Mouse (Mus musculus) embryonic facial prominence, embryonic 15.5 days (tissue): ENCODE data around the gene Zfp541. TPM values are rescaled to one million over a fixed set of nuclear protein-coding genes. Genes with fewer than 3 reads are reported as not detected.

Source experiments
- ATAC-seq: fragments of 200-750 bp; cut with Nextera tagmentation; 2 replicates; pipeline ENCODE4 v1.8.0; 2017; ENCODE audit warnings: low read depth, moderate TSS enrichment; ENCODE audit not compliant: insufficient number of reproducible peaks, low FRiP score, low TSS enrichment
- H3K27ac ChIP-seq: fragments of 300-500 bp; sonication (generic); replicated peaks from 2 replicates; pipeline ENCODE4 v1.5.1; 2015; ENCODE audit warnings: mild to moderate bottlenecking, inconsistent platforms
- H3K27me3 ChIP-seq: fragments of 300-500 bp; sonication (generic); 2 replicates; pipeline ENCODE4 v1.6.1; 2015; ENCODE audit warnings: inconsistent platforms
- H3K36me3 ChIP-seq: fragments of 300-500 bp; sonication (generic); 2 replicates; pipeline ENCODE4 v1.6.1; 2015; ENCODE audit warnings: mild to moderate bottlenecking, inconsistent platforms
- H3K4me1 ChIP-seq: fragments of 300-500 bp; sonication (generic); 2 replicates; pipeline ENCODE4 v1.6.1; 2015; ENCODE audit warnings: inconsistent platforms
- H3K4me2 ChIP-seq: fragments of 300-500 bp; sonication (generic); replicated peaks from 2 replicates; pipeline ENCODE4 v1.6.1; 2015; ENCODE audit warnings: mild to moderate bottlenecking, inconsistent platforms
- H3K4me3 ChIP-seq: fragments of 300-500 bp; sonication (generic); replicated peaks from 2 replicates; pipeline ENCODE4 v1.5.1; 2015; ENCODE audit warnings: mild to moderate bottlenecking, inconsistent platforms
- H3K9ac ChIP-seq: fragments of 300-500 bp; sonication (generic); 2 replicates; pipeline ENCODE4 v1.6.1; 2015; ENCODE audit warnings: inconsistent platforms
- H3K9me3 ChIP-seq: fragments of 300-500 bp; sonication (generic); replicated peaks from 2 replicates; pipeline ENCODE4 v1.6.1; 2016; ENCODE audit warnings: inconsistent platforms
- WGBS: fragments of 180-500 bp; shearing (Covaris S2); methylation state at CpG from one replicate; pipeline ENCODE4 v1.1.7; 2015; 5-methylcytosine and 5-hydroxymethylcytosine counted together
- polyA plus RNA-seq: library from polyadenylated mRNA; unstranded; fragments of >200 nt; fragmentation: Nextera tagmentation; extraction: Ambion mirVana; gene quantifications from 2 replicates; pipeline ENCODE4 v1.2.1, GENCODE M21; 2015

Zfp541 gene
- polyA plus RNA-seq, 1 experiment from 2014 or later: 0.15 TPM

DNA sequence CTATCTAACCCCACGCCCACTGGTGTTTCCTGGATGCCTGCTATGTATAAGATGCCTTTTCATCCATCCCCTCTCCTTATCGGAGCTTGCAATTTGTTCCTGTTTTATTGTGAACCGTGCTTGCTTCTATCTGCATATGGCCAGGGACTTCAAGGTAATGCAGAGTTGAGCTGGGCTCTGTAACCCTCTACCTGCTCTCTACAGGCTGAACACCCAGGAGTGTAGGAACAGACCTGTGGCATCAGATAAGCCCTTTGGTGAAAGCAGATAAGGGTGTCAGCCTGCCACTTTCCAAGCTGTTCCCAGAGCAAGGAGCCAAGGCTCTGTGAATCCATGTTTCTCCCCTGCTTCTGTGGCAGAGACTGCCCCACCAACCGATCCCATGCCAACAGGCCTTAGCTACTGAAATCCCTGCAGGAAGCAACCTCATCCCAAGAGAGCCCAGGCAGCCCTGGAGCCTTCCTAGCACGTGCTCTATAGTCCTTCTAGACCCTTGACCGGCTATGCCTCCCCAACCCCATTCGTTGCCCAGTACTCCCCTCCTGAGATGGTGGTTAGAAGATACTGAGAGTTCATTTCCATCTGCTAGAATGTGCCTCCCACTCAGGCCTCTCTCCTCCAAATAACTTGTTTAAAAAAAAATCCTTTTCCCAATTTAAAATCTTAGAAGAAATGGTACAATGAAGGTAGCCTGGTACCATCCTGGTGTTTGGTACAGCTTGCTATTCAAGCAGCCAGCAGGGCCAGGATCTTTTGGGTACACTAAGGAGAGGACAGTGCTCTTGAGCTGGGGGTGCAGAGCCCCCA lies 49.9 kb downstream of the Zfp541 start:
- no peak for ATAC-seq
- Histone ChIP-seq H3K27me3 (no peaks in the 10 kb centered on the region), H3K9ac (no peak overlapping the region), H3K9me3 (no peaks in the 10 kb centered on the region), H3K27ac (no peak overlapping the region), H3K36me3 (peaks cover 97% of the 10 kb centered on the region), H3K4me2 (no peak overlapping the region), H3K4me1 (no peaks in the 10 kb centered on the region), H3K4me3 (no peak overlapping the region)
- WGBS: 89% methylated on average over 7 of the region's 7 CpGs

DNA sequence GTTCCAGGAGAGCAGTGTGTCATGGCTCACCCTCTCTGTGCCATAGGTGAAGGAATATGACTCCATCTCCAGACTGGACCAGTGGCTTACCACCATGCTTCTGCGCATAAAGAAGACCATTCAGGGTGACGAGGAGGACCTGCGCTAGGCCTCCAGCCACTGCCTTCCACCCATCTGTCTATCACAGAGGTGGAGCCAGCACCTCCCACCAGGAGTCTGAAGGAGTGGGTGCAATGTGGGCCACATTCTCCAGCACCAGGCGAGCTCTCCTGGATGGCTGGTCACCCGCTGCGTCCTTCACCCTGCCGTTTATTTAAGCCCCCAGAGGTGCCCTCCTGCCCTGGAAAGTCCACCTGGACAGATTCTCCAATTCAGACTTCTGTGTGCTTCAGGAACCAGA lies 54.8 kb downstream of the Zfp541 start:
- H3K27ac ChIP-seq: no peak overlapping the region
- H3K9me3 ChIP-seq: no peaks in the 10 kb centered on the region
- no peak for ATAC-seq
- H3K36me3 ChIP-seq: peaks cover 67% of the 10 kb centered on the region
- no peaks in the 10 kb centered on the region for H3K27me3 ChIP-seq
- no peak overlapping the region for H3K4me3 ChIP-seq
- 92% methylated on average over 7 of the region's 7 CpGs for WGBS
- H3K4me1 ChIP-seq: peaks cover 9% of the 10 kb centered on the region
- H3K4me2 ChIP-seq: no peak overlapping the region
- H3K9ac ChIP-seq: no peak overlapping the region

DNA sequence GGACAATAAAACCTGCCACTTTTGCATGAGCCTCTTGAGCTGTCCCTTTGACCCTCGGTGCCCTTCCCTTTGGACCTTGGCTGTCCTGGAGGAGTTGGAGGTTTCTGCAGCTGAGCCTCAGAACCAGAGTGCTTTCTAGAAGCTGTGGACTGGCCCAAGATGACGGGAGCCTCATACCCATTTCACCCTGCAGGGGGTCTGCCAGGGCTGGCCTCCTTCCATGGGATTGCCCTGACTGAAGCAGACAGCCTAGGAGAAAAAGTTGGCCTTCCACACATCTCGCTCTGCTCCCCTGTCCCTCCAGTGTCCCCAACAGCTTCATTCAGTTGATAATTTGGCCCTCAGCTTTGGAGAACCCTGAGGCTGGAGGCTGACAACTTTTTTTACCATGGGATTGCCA lies 55.5 kb downstream of the Zfp541 start:
- H3K9me3 ChIP-seq: no peaks in the 10 kb centered on the region
- H3K36me3 ChIP-seq: peaks cover 60% of the 10 kb centered on the region
- no peak for ATAC-seq
- H3K4me1 ChIP-seq: peaks cover 9% of the 10 kb centered on the region
- WGBS: 79% methylated on average over 3 of the region's 3 CpGs
- H3K4me3 ChIP-seq: no peak overlapping the region
- H3K4me2 ChIP-seq: no peak overlapping the region
- H3K27ac ChIP-seq: no peak overlapping the region
- H3K9ac ChIP-seq: no peak overlapping the region
- H3K27me3 ChIP-seq: no peaks in the 10 kb centered on the region

DNA sequence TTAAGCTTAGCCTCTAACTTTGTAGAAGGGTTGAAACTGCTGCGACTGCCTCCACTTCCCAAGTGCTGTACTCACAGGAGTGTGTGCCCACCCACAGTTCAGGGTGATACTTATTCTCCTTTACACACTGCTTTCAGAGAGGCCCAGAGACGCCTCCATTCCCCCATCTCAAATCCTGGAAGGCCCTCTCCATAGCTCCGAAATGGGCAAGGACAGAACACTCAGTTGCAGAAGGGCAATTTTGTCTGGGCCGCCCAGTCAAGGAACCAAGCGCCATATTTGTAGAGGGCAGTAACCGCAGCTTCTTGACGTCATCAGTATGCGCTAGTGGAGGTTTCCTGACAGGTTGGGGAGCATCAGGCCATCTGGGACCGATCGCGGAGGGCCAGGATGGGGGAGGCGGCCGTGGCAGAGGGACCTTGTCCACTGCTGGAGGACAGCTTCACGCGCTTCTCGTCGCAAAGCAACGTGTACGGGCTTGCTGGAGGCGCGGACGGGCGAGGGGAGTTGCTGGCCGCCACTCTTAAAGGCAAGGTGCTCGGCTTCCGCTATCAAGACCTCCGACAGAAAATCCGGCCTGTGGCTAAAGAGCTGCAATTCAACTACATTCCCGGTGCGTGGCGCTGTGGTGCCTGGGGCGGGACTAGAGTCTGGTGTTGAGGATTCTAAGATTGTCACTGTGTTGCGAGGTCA lies 58.1 kb downstream of the Zfp541 start, which contains the start of gene Kptn:
Gene Kptn, plus strand, starts transcription at position 327 of the 693 bp plus-strand sequence.
- peak within 1 kb of the TSS; percentile 57 for H3K9ac ChIP-seq
- H3K9me3 ChIP-seq: no peaks in the 10 kb centered on the region
- WGBS: under 1% methylated on average over 33 of the region's 33 CpGs
- H3K27me3 ChIP-seq: no peaks in the 10 kb centered on the region
- peak within 1 kb of the TSS; percentile 89 for H3K4me3 ChIP-seq
- peak within 1 kb of the TSS; percentile 90 for H3K27ac ChIP-seq
- peaks cover 9% of the 10 kb centered on the region for H3K4me1 ChIP-seq
- H3K4me2 ChIP-seq: peak within 1 kb of the TSS; percentile 67
- H3K36me3 ChIP-seq: peaks cover 34% of the 10 kb centered on the region
- ATAC-seq: peak; percentile 84

DNA sequence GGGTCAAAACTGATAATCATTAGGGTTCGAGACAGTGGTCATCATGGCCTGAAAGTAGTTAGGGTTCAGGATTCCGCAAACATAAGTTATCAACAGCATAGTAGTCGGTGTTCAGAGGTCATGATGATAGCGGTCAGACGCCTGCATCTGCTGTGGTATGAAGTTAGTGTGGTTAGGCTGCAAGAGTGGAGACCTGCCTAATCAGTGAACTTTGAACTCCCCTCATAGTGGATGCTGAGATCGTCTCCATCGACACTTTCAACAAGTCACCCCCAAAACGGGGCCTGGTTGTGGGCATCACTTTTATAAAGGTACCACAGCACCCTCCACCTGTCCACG lies 58.6 kb downstream of the Zfp541 start:
- peak overlapping the region; percentile 67 for H3K4me2 ChIP-seq
- H3K36me3 ChIP-seq: peaks cover 29% of the 10 kb centered on the region
- peak overlapping the region; percentile 57 for H3K9ac ChIP-seq
- H3K4me3 ChIP-seq: peak overlapping the region; percentile 89
- WGBS: 41% methylated on average over 9 of the region's 9 CpGs
- no peaks in the 10 kb centered on the region for H3K9me3 ChIP-seq
- H3K27ac ChIP-seq: no peak overlapping the region
- ATAC-seq: no peak
- H3K4me1 ChIP-seq: peaks cover 9% of the 10 kb centered on the region
- no peaks in the 10 kb centered on the region for H3K27me3 ChIP-seq

DNA sequence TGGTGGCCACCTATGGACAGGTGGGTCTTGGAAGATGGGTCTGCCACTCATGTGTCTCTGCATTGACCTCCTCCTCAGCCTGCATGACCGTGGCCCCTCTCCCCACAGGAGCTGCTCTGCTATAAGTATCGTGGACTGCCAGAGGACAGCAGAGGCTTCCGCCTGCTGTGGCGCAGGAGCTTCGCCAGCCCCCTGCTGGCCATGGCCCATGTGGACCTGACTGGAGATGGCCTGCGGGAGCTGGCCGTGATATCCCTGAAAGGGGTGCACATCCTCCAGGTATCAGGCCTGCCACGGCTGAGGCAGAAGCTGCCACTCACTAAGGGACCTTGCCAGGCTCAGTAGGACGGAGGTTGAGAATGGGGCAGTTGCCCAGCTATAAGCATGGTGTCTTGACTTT lies 64.2 kb downstream of the Zfp541 start:
- H3K4me3 ChIP-seq: no peak overlapping the region
- H3K9me3 ChIP-seq: no peaks in the 10 kb centered on the region
- no peak overlapping the region for H3K9ac ChIP-seq
- H3K4me2 ChIP-seq: no peak overlapping the region
- no peak overlapping the region for H3K27ac ChIP-seq
- no peak for ATAC-seq
- WGBS: 75% methylated on average over 9 of the region's 9 CpGs
- H3K4me1 ChIP-seq: peaks cover 16% of the 10 kb centered on the region
- no peaks in the 10 kb centered on the region for H3K27me3 ChIP-seq
- H3K36me3 ChIP-seq: peaks cover 15% of the 10 kb centered on the region

DNA sequence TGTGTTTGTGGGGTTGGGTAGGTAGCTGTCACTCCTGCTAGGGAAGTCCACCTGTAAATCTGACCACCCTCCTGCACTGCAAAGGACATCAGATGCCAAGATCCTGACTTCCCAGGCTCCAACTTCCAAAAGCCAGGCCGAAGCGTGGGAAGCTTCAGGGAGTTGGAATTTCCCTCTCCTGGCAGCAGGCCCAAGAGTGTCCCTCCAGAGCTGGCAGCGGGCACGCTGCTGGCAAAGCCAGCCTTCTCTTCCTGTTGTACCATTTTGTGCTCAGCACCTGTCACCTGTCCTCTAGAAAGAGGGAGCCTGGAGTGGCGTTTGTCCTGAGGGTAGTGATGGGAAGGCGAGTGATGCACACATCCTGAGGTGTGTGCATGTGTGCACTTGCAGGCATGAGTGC lies 66.7 kb downstream of the Zfp541 start:
- H3K4me2 ChIP-seq: no peak overlapping the region
- WGBS: 69% methylated on average over 6 of the region's 6 CpGs
- no peak overlapping the region for H3K27ac ChIP-seq
- H3K4me1 ChIP-seq: peaks cover 33% of the 10 kb centered on the region
- no peaks in the 10 kb centered on the region for H3K9me3 ChIP-seq
- no peaks in the 10 kb centered on the region for H3K27me3 ChIP-seq
- no peak overlapping the region for H3K4me3 ChIP-seq
- peaks cover 15% of the 10 kb centered on the region for H3K36me3 ChIP-seq
- no peak overlapping the region for H3K9ac ChIP-seq
- ATAC-seq: no peak

DNA sequence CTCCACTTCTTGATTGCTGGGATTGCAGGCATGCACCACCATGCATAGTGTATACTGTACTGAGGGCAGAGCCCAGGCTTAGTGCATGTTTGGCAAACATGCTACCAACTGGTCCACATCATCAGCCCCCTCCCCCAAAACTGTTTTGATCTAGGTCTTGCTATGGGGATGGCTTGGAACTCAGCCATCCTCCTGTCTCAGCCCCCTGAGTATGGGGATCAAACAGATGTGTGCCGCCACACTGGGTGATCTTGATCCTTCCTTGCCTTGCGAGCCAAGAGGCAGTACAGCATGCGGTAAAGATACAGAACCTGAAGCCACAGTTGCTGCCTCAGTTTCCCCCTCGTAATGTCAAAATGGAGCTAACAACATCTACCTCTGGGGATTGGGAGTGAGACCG lies 67.3 kb downstream of the Zfp541 start:
- WGBS: 56% methylated on average over 5 of the region's 5 CpGs
- Histone ChIP-seq H3K4me2 (peak overlapping the region; percentile 83; the same call in 1 of the 2 replicates), H3K4me1 (peaks cover 33% of the 10 kb centered on the region), H3K9me3 (no peaks in the 10 kb centered on the region), H3K27ac (no peak overlapping the region), H3K36me3 (peaks cover 15% of the 10 kb centered on the region), H3K4me3 (peak overlapping the region; percentile 58; the same call in 1 of the 2 replicates), H3K27me3 (no peaks in the 10 kb centered on the region), H3K9ac (no peak overlapping the region)
- ATAC-seq: no peak

DNA sequence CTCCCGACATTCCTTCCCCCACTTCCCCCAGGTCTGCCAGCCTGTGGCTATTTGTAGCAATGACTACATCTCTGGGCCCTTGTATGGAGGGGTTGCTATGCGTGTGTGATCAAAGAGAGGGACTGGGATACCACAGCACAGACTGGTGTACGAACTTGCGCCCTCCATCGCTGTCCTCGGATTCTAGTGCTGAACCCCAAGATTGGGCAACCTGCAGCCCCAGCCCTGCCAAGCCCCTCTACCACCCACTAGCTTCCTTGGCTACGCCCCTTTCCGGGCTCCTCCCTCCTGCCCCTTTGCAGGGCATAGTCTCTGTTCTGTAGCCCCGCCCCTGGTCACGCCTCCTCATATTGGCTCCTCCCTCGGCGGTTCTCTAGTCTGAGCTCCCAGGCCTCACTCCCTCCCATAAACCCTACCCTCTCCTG lies 67.8 kb downstream of the Zfp541 start, which contains the start of gene Slc8a2:
Gene Slc8a2, plus strand, starts transcription at position 406 of the 425 bp plus-strand sequence.
- peak within 1 kb of the TSS; percentile 72; the same call in 1 of the 2 replicates for H3K27ac ChIP-seq
- H3K9ac ChIP-seq: peak within 1 kb of the TSS; percentile 53
- H3K9me3 ChIP-seq: no peaks in the 10 kb centered on the region
- no peaks in the 10 kb centered on the region for H3K27me3 ChIP-seq
- H3K36me3 ChIP-seq: peaks cover 15% of the 10 kb centered on the region
- 2% methylated on average over 12 of the region's 12 CpGs for WGBS
- peak within 1 kb of the TSS; percentile 58 for H3K4me3 ChIP-seq
- peaks cover 33% of the 10 kb centered on the region for H3K4me1 ChIP-seq
- peak; percentile 84 for ATAC-seq
- peak within 1 kb of the TSS; percentile 83 for H3K4me2 ChIP-seq

DNA sequence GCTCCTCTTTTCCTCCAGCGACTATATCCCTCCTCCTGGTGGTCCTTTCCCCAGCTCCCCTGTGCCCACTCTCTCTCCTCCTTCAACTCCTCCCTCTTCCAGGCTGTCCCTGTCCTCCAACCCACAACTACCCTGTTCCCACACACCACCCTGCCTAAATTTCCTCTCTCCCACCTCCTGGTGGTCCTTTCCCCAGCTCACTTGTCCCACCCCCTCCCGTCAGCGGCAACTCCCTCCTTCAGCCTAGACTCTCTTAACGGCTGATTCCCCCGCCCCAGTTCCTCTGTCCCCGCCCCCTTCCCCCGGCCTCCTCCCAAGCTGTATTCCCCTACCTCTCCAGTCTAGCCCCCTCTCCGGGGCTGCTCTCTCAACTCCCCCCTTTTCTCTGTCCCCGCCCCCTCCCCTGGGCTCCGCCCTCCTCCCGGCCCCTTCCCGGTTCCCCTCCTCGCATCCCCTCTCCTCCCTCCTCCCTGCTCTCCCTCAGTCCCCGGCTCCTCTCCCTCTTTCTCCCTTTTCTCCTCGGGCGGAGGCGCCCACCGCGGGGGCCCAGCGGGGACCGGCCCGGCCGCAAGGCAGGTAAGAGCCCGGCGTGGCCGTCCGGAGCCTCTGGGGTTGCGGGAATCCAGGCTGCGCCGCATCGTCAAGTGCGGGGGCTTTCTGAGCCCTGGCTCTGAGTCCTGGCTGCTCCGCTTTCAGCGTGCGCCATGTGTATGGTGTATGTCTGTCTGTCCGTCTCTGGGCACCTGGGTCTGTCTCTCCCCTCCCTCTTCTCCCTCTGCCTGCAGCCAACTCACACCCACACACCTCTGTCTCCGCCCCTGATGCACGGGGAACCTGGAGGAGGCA lies 68.5 kb downstream of the Zfp541 start:
- peak overlapping the region; percentile 83 for H3K4me2 ChIP-seq
- peak; percentile 87 for ATAC-seq
- peak overlapping the region; percentile 53 for H3K9ac ChIP-seq
- no peaks in the 10 kb centered on the region for H3K9me3 ChIP-seq
- peaks cover 33% of the 10 kb centered on the region for H3K4me1 ChIP-seq
- H3K4me3 ChIP-seq: peak overlapping the region; percentile 58
- H3K27ac ChIP-seq: peak overlapping the region; percentile 72; the same call in 1 of the 2 replicates
- 2% methylated on average over 33 of the region's 38 CpGs for WGBS
- no peaks in the 10 kb centered on the region for H3K27me3 ChIP-seq
- peaks cover 15% of the 10 kb centered on the region for H3K36me3 ChIP-seq
